Mouse (Mus musculus): ENCODE data around the gene Glipr2. TPM values are rescaled to one million over a fixed set of nuclear protein-coding genes. Genes with fewer than 3 reads are reported as not detected.

Glipr2 gene
- polyA plus RNA-seq, 1 experiment: 156 TPM

DNA sequence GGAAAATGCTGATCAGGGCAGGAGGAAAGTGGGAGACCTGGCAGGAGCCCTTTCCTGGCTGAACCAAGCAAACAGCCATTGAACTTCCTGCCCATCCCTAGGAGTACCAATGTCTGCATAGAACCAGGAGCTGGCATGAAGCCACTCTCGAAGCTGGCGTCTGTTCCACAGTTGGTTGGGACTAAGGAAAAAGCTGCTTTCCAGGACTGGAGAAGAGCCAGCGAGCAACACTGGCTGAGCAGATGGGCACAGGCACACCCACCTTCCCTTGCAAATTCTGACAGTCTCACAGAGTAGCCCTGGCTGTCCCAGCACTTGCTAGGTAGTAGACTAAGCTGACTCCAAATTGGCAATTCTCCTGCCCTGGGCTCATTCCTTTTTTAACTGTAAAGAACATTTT is 22.5 kb downstream of the Glipr2 start:
- Histone ChIP-seq H3K9me3 (replicated peaks; ENCODE audit: control insufficient read depth, insufficient read depth, low read length, poor library complexity, severe bottlenecking) (no peaks in the 10 kb centered on the region), H3K4me3 (ENCODE audit: low read depth, low read length) (no peak overlapping the region), H3K27me3 (ENCODE audit: control insufficient read depth, insufficient read depth, low read length, poor library complexity, severe bottlenecking) (no peaks in the 10 kb centered on the region), H3K9ac (ENCODE audit: low read depth, poor library complexity, severe bottlenecking) (no peak overlapping the region), H3K36me3 (ENCODE audit: control insufficient read depth, insufficient read depth, low read length, poor library complexity, severe bottlenecking) (no peaks in the 10 kb centered on the region), H3K4me1 (ENCODE audit: control insufficient read depth, insufficient read depth, low read length) (peaks cover 10% of the 10 kb centered on the region), H3K27ac (ENCODE audit: insufficient read depth, low read length) (no peak overlapping the region)
- TF ChIP-seq CTCF (IDR thresholded peaks at IDR 0.05; ENCODE audit: low read depth, low read length) (no peak), POLR2A (IDR thresholded peaks at IDR 0.05; ENCODE audit: insufficient read depth, low read length) (no peak), EP300 (IDR thresholded peaks at IDR 0.05; ENCODE audit: insufficient read depth, low read depth, low read length) (no peak)

GRCm38 (mm10) chr4:43980236-43980635 is 23.0 kb downstream of the Glipr2 start:
- peaks cover 10% of the 10 kb centered on the region for H3K4me1 ChIP-seq (ENCODE audit: control insufficient read depth, insufficient read depth, low read length)
- no peaks in the 10 kb centered on the region for H3K36me3 ChIP-seq (ENCODE audit: control insufficient read depth, insufficient read depth, low read length, poor library complexity, severe bottlenecking)
- no peaks in the 10 kb centered on the region for H3K27me3 ChIP-seq (ENCODE audit: control insufficient read depth, insufficient read depth, low read length, poor library complexity, severe bottlenecking)
- no peak overlapping the region for H3K4me3 ChIP-seq (ENCODE audit: low read depth, low read length)
- no peaks in the 10 kb centered on the region for H3K9me3 ChIP-seq (replicated peaks; ENCODE audit: control insufficient read depth, insufficient read depth, low read length, poor library complexity, severe bottlenecking)
- TF ChIP-seq CTCF (IDR thresholded peaks at IDR 0.05; ENCODE audit: low read depth, low read length) (no peak), POLR2A (IDR thresholded peaks at IDR 0.05; ENCODE audit: insufficient read depth, low read length) (no peak), EP300 (IDR thresholded peaks at IDR 0.05; ENCODE audit: insufficient read depth, low read depth, low read length) (no peak)
- no peak overlapping the region for H3K27ac ChIP-seq (ENCODE audit: insufficient read depth, low read length)
- no peak overlapping the region for H3K9ac ChIP-seq (ENCODE audit: low read depth, poor library complexity, severe bottlenecking)

DNA sequence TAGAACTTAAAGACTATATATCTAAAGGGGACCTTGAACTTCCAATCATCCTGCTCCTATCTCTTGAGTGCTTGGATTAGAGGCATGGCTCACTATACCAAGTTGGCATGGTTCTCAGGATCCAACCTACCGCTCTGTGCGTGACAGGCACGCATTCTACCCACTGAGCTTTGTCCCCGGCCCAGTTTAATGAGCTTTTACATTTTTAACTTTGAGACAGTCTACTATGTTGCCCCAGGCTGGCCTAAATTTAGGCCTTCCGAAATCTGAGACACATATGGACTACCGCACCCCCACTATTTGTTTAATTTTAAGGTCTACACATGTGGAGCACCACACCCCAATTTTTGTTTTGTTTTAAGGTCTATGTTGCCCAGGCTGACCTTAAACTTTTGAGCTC is 23.6 kb downstream of the Glipr2 start:
- H3K27me3 ChIP-seq (ENCODE audit: control insufficient read depth, insufficient read depth, low read length, poor library complexity, severe bottlenecking): no peaks in the 10 kb centered on the region

GRCm38 (mm10) chr4:43981251-43981650 is 24.1 kb downstream of the Glipr2 start:
- no peak overlapping the region for H3K9ac ChIP-seq (ENCODE audit: low read depth, poor library complexity, severe bottlenecking)
- no peaks in the 10 kb centered on the region for H3K36me3 ChIP-seq (ENCODE audit: control insufficient read depth, insufficient read depth, low read length, poor library complexity, severe bottlenecking)
- H3K27me3 ChIP-seq (ENCODE audit: control insufficient read depth, insufficient read depth, low read length, poor library complexity, severe bottlenecking): no peaks in the 10 kb centered on the region
- no peak overlapping the region for H3K4me3 ChIP-seq (ENCODE audit: low read depth, low read length)
- no peak overlapping the region for H3K27ac ChIP-seq (ENCODE audit: insufficient read depth, low read length)
- no peak for TF ChIP-seq POLR2A (IDR thresholded peaks at IDR 0.05; ENCODE audit: insufficient read depth, low read length)
- no peak for TF ChIP-seq EP300 (IDR thresholded peaks at IDR 0.05; ENCODE audit: insufficient read depth, low read depth, low read length)
- no peak for TF ChIP-seq CTCF (IDR thresholded peaks at IDR 0.05; ENCODE audit: low read depth, low read length)
- H3K4me1 ChIP-seq (ENCODE audit: control insufficient read depth, insufficient read depth, low read length): peaks cover 10% of the 10 kb centered on the region
- H3K9me3 ChIP-seq (replicated peaks; ENCODE audit: control insufficient read depth, insufficient read depth, low read length, poor library complexity, severe bottlenecking): no peaks in the 10 kb centered on the region

More for the DNA sequence above, 23.6 kb downstream of the Glipr2 start:
- H3K4me1 ChIP-seq (ENCODE audit: control insufficient read depth, insufficient read depth, low read length): peaks cover 10% of the 10 kb centered on the region
- no peaks in the 10 kb centered on the region for H3K36me3 ChIP-seq (ENCODE audit: control insufficient read depth, insufficient read depth, low read length, poor library complexity, severe bottlenecking)
- no peak overlapping the region for H3K27ac ChIP-seq (ENCODE audit: insufficient read depth, low read length)
- no peaks in the 10 kb centered on the region for H3K9me3 ChIP-seq (replicated peaks; ENCODE audit: control insufficient read depth, insufficient read depth, low read length, poor library complexity, severe bottlenecking)
- TF ChIP-seq CTCF (IDR thresholded peaks at IDR 0.05; ENCODE audit: low read depth, low read length): no peak
- TF ChIP-seq POLR2A (IDR thresholded peaks at IDR 0.05; ENCODE audit: insufficient read depth, low read length): no peak
- TF ChIP-seq EP300 (IDR thresholded peaks at IDR 0.05; ENCODE audit: insufficient read depth, low read depth, low read length): no peak
- H3K4me3 ChIP-seq (ENCODE audit: low read depth, low read length): no peak overlapping the region
- no peak overlapping the region for H3K9ac ChIP-seq (ENCODE audit: low read depth, poor library complexity, severe bottlenecking)

- Histone ChIP-seq H3K9me3 (replicated peaks; ENCODE audit: control insufficient read depth, insufficient read depth, low read length, poor library complexity, severe bottlenecking) (no peaks in the 10 kb centered on the region), H3K27me3 (ENCODE audit: control insufficient read depth, insufficient read depth, low read length, poor library complexity, severe bottlenecking) (no peaks in the 10 kb centered on the region), H3K4me1 (ENCODE audit: control insufficient read depth, insufficient read depth, low read length) (peaks cover 8% of the 10 kb centered on the region), H3K4me3 (ENCODE audit: low read depth, low read length) (no peak overlapping the region), H3K9ac (ENCODE audit: low read depth, poor library complexity, severe bottlenecking) (0 out of 2 replicates have a peak overlapping the region, but pooled peaks have one; percentile 15), H3K36me3 (ENCODE audit: control insufficient read depth, insufficient read depth, low read length, poor library complexity, severe bottlenecking) (no peaks in the 10 kb centered on the region), H3K27ac (ENCODE audit: insufficient read depth, low read length) (no peak overlapping the region)
- peak; percentile 70 for TF ChIP-seq EP300 (IDR thresholded peaks at IDR 0.05; ENCODE audit: insufficient read depth, low read depth, low read length)
- no peak for TF ChIP-seq POLR2A (IDR thresholded peaks at IDR 0.05; ENCODE audit: insufficient read depth, low read length)
- TF ChIP-seq CTCF (IDR thresholded peaks at IDR 0.05; ENCODE audit: low read depth, low read length): peak; percentile 88
These were observed 25.0 kb downstream of the Glipr2 start for GRCm38 (mm10) chr4:43982053-43982732.

DNA sequence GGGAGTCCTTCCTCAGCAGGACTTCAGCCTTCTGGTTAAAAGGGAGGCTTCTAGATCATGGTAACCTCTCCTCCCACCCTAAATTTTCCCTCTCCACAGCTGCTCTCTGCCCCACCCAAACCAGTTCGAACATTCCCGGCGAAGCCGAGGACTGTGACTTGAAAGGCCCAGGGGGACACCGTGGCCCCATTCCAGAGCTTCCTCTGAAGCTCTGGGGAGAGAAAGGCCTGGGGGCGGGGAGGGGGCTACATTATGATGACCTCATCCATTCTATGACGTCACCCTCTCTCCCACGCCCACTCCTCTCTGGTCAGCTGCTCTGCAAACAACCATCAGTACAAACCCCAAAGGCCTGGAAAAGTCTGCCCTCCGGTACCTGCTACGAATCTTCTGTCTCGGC is 26.0 kb downstream of the Glipr2 start, which contains the start of gene Ccin:
Gene Ccin, plus strand, starts transcription at position 303 of the 400 bp plus-strand sequence.
- Histone ChIP-seq H3K4me3 (ENCODE audit: low read depth, low read length) (no peak within 1 kb of the TSS), H3K27me3 (ENCODE audit: control insufficient read depth, insufficient read depth, low read length, poor library complexity, severe bottlenecking) (no peaks in the 10 kb centered on the region), H3K27ac (ENCODE audit: insufficient read depth, low read length) (no peak within 1 kb of the TSS), H3K9me3 (replicated peaks; ENCODE audit: control insufficient read depth, insufficient read depth, low read length, poor library complexity, severe bottlenecking) (no peaks in the 10 kb centered on the region), H3K4me1 (ENCODE audit: control insufficient read depth, insufficient read depth, low read length) (peaks cover 6% of the 10 kb centered on the region), H3K9ac (ENCODE audit: low read depth, poor library complexity, severe bottlenecking) (no peak within 1 kb of the TSS), H3K36me3 (ENCODE audit: control insufficient read depth, insufficient read depth, low read length, poor library complexity, severe bottlenecking) (no peaks in the 10 kb centered on the region)
- TF ChIP-seq CTCF (IDR thresholded peaks at IDR 0.05; ENCODE audit: low read depth, low read length) (no peak), EP300 (IDR thresholded peaks at IDR 0.05; ENCODE audit: insufficient read depth, low read depth, low read length) (no peak), POLR2A (IDR thresholded peaks at IDR 0.05; ENCODE audit: insufficient read depth, low read length) (no peak)
